28 mouse cellular contexts compared by ENCODE assay signal in the genomic region with DNA sequence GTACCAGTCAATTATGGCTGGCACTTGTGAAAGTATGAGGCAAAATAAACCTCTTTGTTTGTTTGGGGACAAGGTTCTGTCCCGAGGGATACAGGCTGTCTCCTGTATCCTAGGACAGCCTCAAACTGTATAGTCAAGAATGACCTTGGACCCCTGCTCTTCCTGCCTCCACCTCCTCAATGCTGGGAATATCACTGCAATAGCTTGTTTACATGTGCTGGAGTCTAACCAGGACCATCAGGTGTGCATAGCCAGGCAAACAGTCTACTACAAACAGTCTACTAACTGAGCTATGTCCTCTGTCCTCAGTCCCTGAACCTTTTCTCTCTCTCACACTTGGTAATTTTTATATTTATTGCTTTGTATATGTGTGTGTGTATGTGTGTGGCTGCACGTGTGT. TPM values are rescaled to one million over a fixed set of nuclear protein-coding genes. Genes with fewer than 3 reads are reported as not detected.
A peak's percentile ranks its signal among the peaks of the same experiment; 100 is the strongest.
DNase-seq lines count a peak whose midpoint lies in the region; ATAC-seq and TF ChIP-seq lines count a peak whose summit lies in the region.
"Had no signal": no experiment of that assay in that cellular context is flagged by ENCODE, and none has a peak within 500 bp of the region (broad histone marks: within the 10 kb centered on the region; RNA-seq: fewer than 3 reads in every experiment).

No protein-coding gene starts in this region.

- H3K36me3 ChIP-seq in liver, embryonic 12.5 days: no peaks in the 10 kb centered on the region
- no peaks in the 10 kb centered on the region for H3K36me3 ChIP-seq in liver, embryonic 14.5 days (replicated peaks; ENCODE audit: control insufficient read depth, insufficient read depth, low read depth)
- peaks cover 26% of the 10 kb centered on the region for H3K36me3 ChIP-seq in liver, postnatal 0 days (replicated peaks; ENCODE audit: insufficient read depth, low read length)
- no peaks in the 10 kb centered on the region for H3K36me3 ChIP-seq in forebrain, embryonic 12.5 days (replicated peaks)
- H3K36me3 ChIP-seq: embryonic facial prominence, embryonic 10.5 days; embryonic facial prominence, embryonic 13.5 days; heart, embryonic 12.5 days; heart, embryonic 15.5 days had no signal

- H3K9ac ChIP-seq in liver, embryonic 12.5 days: no peak overlapping the region
- H3K9ac ChIP-seq in liver, embryonic 14.5 days (replicated peaks): no peak overlapping the region
- no peak overlapping the region for H3K9ac ChIP-seq in liver, postnatal 0 days (replicated peaks)
- no peak overlapping the region for H3K9ac ChIP-seq in forebrain, embryonic 12.5 days
- H3K9ac ChIP-seq: embryonic facial prominence, embryonic 13.5 days; forebrain, postnatal 0 days; heart, embryonic 12.5 days; heart, embryonic 15.5 days; hindbrain, embryonic 14.5 days had no signal

- H3K27ac ChIP-seq in liver, embryonic 12.5 days: no peak overlapping the region
- H3K27ac ChIP-seq in liver, embryonic 14.5 days: no peak overlapping the region
- H3K27ac ChIP-seq in liver, postnatal 0 days (ENCODE audit: low read depth): peak overlapping the region; percentile 78
- no peak overlapping the region for H3K27ac ChIP-seq in forebrain, embryonic 12.5 days
- H3K27ac ChIP-seq: embryonic facial prominence, embryonic 10.5 days; embryonic facial prominence, embryonic 13.5 days; heart, embryonic 15.5 days; hindbrain, embryonic 14.5 days had no signal

- no peak for TF ChIP-seq EP300 in liver, embryonic 14.5 days (IDR thresholded peaks at IDR 0.05; ENCODE audit: low read depth)
- peak; percentile 77 for TF ChIP-seq EP300 in liver, postnatal 0 days (IDR thresholded peaks at IDR 0.05; ENCODE audit: low read depth)

- peaks cover 50% of the 10 kb centered on the region for H3K27me3 ChIP-seq in liver, embryonic 12.5 days (replicated peaks)
- H3K27me3 ChIP-seq in liver, embryonic 14.5 days (ENCODE audit: control insufficient read depth, insufficient read depth, low read length): no peaks in the 10 kb centered on the region
- no peaks in the 10 kb centered on the region for H3K27me3 ChIP-seq in liver, postnatal 0 days (ENCODE audit: insufficient read depth, low read length)
- no peaks in the 10 kb centered on the region for H3K27me3 ChIP-seq in forebrain, embryonic 12.5 days
- H3K27me3 ChIP-seq: embryonic facial prominence, embryonic 13.5 days; heart, embryonic 15.5 days had no signal

- H3K4me2 ChIP-seq in liver, embryonic 12.5 days: no peak overlapping the region
- H3K4me2 ChIP-seq in liver, embryonic 14.5 days (ENCODE audit: low read depth): no peak overlapping the region
- no peak overlapping the region for H3K4me2 ChIP-seq in liver, postnatal 0 days (ENCODE audit: low read depth, low read length)
- no peak overlapping the region for H3K4me2 ChIP-seq in forebrain, embryonic 12.5 days
- H3K4me2 ChIP-seq: embryonic facial prominence, embryonic 13.5 days; heart, embryonic 12.5 days; heart, embryonic 15.5 days; hindbrain, embryonic 14.5 days had no signal

- WGBS in liver, embryonic 12.5 days (ENCODE audit: insufficient replicate concordance): 67% methylated on average over 2 of the region's 2 CpGs
- WGBS in liver, embryonic 14.5 days (ENCODE audit: insufficient replicate concordance): 52% methylated on average over 2 of the region's 2 CpGs
- 57% methylated on average over 2 of the region's 2 CpGs for WGBS in liver, postnatal 0 days (ENCODE audit: insufficient replicate concordance)
- WGBS in forebrain, embryonic 12.5 days: 85% methylated on average over 2 of the region's 2 CpGs

- no peaks in the 10 kb centered on the region for H3K9me3 ChIP-seq in liver, embryonic 12.5 days (replicated peaks)
- H3K9me3 ChIP-seq in liver, embryonic 14.5 days (ENCODE audit: control insufficient read depth, low read length): no peaks in the 10 kb centered on the region
- H3K9me3 ChIP-seq in liver, postnatal 0 days (ENCODE audit: low read length): no peaks in the 10 kb centered on the region
- H3K9me3 ChIP-seq in forebrain, embryonic 12.5 days: no peaks in the 10 kb centered on the region
- H3K9me3 ChIP-seq: embryonic facial prominence, embryonic 10.5 days; embryonic facial prominence, embryonic 13.5 days; heart, embryonic 12.5 days; heart, embryonic 15.5 days had no signal

- H3K4me1 ChIP-seq in liver, embryonic 12.5 days: no peaks in the 10 kb centered on the region
- no peaks in the 10 kb centered on the region; a peak in 1 of 4 replicates for H3K4me1 ChIP-seq in liver, embryonic 14.5 days (replicated peaks; ENCODE audit: control insufficient read depth in 2 of 2, insufficient read depth in 2 of 2, low read length in 1 of 2)
- 0 out of 2 replicates have a peak, but pooled peaks cover 3% of the 10 kb centered on the region for H3K4me1 ChIP-seq in liver, postnatal 0 days (ENCODE audit: insufficient read depth)
- peaks cover 18% of the 10 kb centered on the region for H3K4me1 ChIP-seq in forebrain, embryonic 12.5 days

- no peak for TF ChIP-seq CTCF in liver, embryonic 14.5 days (IDR thresholded peaks at IDR 0.05; ENCODE audit: low read depth)
- TF ChIP-seq CTCF in liver, postnatal 0 days (IDR thresholded peaks at IDR 0.05; ENCODE audit: low read depth): no peak

- no peak overlapping the region for H3K4me3 ChIP-seq in liver, embryonic 12.5 days
- H3K4me3 ChIP-seq in liver, embryonic 14.5 days (ENCODE audit: insufficient read depth in 1 of 2, low read depth in 2 of 2, low read length in 2 of 2): no peak overlapping the region
- no peak overlapping the region for H3K4me3 ChIP-seq in liver, postnatal 0 days (ENCODE audit: low read depth, low read length)
- H3K4me3 ChIP-seq in forebrain, embryonic 12.5 days (replicated peaks): no peak overlapping the region
- H3K4me3 ChIP-seq: embryonic facial prominence, embryonic 10.5 days; embryonic facial prominence, embryonic 13.5 days; erythroblast, embryonic 14.5 days; heart, embryonic 12.5 days; heart, embryonic 15.5 days had no signal

- 0 out of 2 replicates have a peak, but pooled peaks have one; percentile 14 for ATAC-seq in liver, embryonic 12.5 days
- peak; percentile 40; the same call in 1 of the 2 replicates for ATAC-seq in liver, embryonic 14.5 days (ENCODE audit: insufficient read depth)
- ATAC-seq in liver, postnatal 0 days: peak; percentile 72
- no peak for ATAC-seq in forebrain, embryonic 12.5 days (ENCODE audit: low FRiP score)
- ATAC-seq: activated CD4-positive, CD25-positive, alpha-beta regulatory T cell, adult 4 months; CD4-positive, CD25-positive, alpha-beta regulatory T cell, adult 4 months; forebrain, embryonic 14.5 days; forebrain, postnatal 0 days had no signal

- no peak for DNase-seq in liver
- no peak for DNase-seq in liver, embryonic 14.5 days (ENCODE audit: low read depth in 3 of 3, low spot score in 3 of 3)
- DNase-seq in liver, postnatal 0 days: no peak
- no peak for DNase-seq in left cerebral cortex, adult 9 months (ENCODE audit: low spot score in 2 of 2)
- DNase-seq in frontal cortex, postnatal 10 days (ENCODE audit: low spot score in 2 of 2): no peak
- DNase-seq: adrenal gland, adult 8-10 months; adrenal gland, postnatal 25 days; cerebellum, adult 11-12 months; cerebellum, adult 8-10 months; cerebellum, postnatal 10 days; cerebellum, postnatal 36 days; embryo, embryonic 11 days; forebrain, postnatal 0 days; gastrocnemius, postnatal 25 days; heart, adult 18-20 months; heart, postnatal 10 days; heart, postnatal 36 days had no signal

RNA-seq across cellular contexts. Expression of a gene that starts 15.9 kb away (rescaled TPM):
- 2.8 and 3.3 TPM in 2 replicates for polyA plus RNA-seq in liver, embryonic 12.5 days (2016; fragmentation: Nextera tagmentation; extraction: Ambion mirVana)
- polyA plus RNA-seq in liver, embryonic 14.5 days (2012; rRNA removed): 23.5 and 25.0 TPM in 2 replicates
- 15.7 and 19.7 TPM in 2 replicates for polyA plus RNA-seq in liver, embryonic 14.5 days (2014; fragmentation: Nextera tagmentation; extraction: Ambion mirVana)
- 147 and 174 TPM in 2 replicates for polyA plus RNA-seq in liver, postnatal 0 days (2015; fragmentation: Nextera tagmentation; extraction: Ambion mirVana)
- polyA plus RNA-seq in forebrain, embryonic 12.5 days (2016; fragmentation: Nextera tagmentation; extraction: Ambion mirVana): 8.5 and 10.6 TPM in 2 replicates
- polyA plus RNA-seq: activated CD4-positive, CD25-positive, alpha-beta regulatory T cell, adult 4 months; CD4-positive, CD25-positive, alpha-beta regulatory T cell, adult 4 months had no signal

RNA-seq across cellular contexts. Expression of a gene that starts 18.3 kb away (rescaled TPM):
- 206 and 210 TPM in 2 replicates for polyA plus RNA-seq in liver, embryonic 12.5 days (2016; fragmentation: Nextera tagmentation; extraction: Ambion mirVana)
- polyA plus RNA-seq in liver, embryonic 14.5 days (2012; rRNA removed): 94.3 and 124 TPM in 2 replicates
- 137 and 138 TPM in 2 replicates for polyA plus RNA-seq in liver, embryonic 14.5 days (2014; fragmentation: Nextera tagmentation; extraction: Ambion mirVana)
- polyA plus RNA-seq in liver, postnatal 0 days (2015; fragmentation: Nextera tagmentation; extraction: Ambion mirVana): 146 and 159 TPM in 2 replicates
- 570 and 587 TPM in 2 replicates for polyA plus RNA-seq in forebrain, embryonic 12.5 days (2016; fragmentation: Nextera tagmentation; extraction: Ambion mirVana)

RNA-seq across cellular contexts. Expression of a gene that starts 26.0 kb away (rescaled TPM):
- polyA plus RNA-seq in liver, embryonic 12.5 days (2016; fragmentation: Nextera tagmentation; extraction: Ambion mirVana): 1.9 and 2.4 TPM in 2 replicates
- not detected in 2 replicates for polyA plus RNA-seq in liver, embryonic 14.5 days (2012; rRNA removed)
- polyA plus RNA-seq in liver, embryonic 14.5 days (2014; fragmentation: Nextera tagmentation; extraction: Ambion mirVana): 0.62 and 0.76 TPM in 2 replicates
- 5.8 and 6.2 TPM in 2 replicates for polyA plus RNA-seq in liver, postnatal 0 days (2015; fragmentation: Nextera tagmentation; extraction: Ambion mirVana)
- polyA plus RNA-seq in forebrain, embryonic 12.5 days (2016; fragmentation: Nextera tagmentation; extraction: Ambion mirVana): 1.7 and 2.1 TPM in 2 replicates
- polyA plus RNA-seq: erythroblast, embryonic 14.5 days had no signal

RNA-seq across cellular contexts. Expression of a gene that starts 44.4 kb away (rescaled TPM):
- 0.35 and 0.52 TPM in 2 replicates for polyA plus RNA-seq in liver, embryonic 12.5 days (2016; fragmentation: Nextera tagmentation; extraction: Ambion mirVana)
- polyA plus RNA-seq in liver, embryonic 14.5 days (2012; rRNA removed): 0.22 and 0.31 TPM in 2 replicates
- 0.25 and 0.33 TPM in 2 replicates for polyA plus RNA-seq in liver, embryonic 14.5 days (2014; fragmentation: Nextera tagmentation; extraction: Ambion mirVana)
- polyA plus RNA-seq in liver, postnatal 0 days (2015; fragmentation: Nextera tagmentation; extraction: Ambion mirVana): 0.41 and 0.56 TPM in 2 replicates
- polyA plus RNA-seq in forebrain, embryonic 12.5 days (2016; fragmentation: Nextera tagmentation; extraction: Ambion mirVana): 1.7 and 2.6 TPM in 2 replicates
- polyA plus RNA-seq: activated CD4-positive, CD25-positive, alpha-beta regulatory T cell, adult 4 months; CD4-positive, CD25-positive, alpha-beta regulatory T cell, adult 4 months; erythroblast, embryonic 14.5 days had no signal

RNA-seq across cellular contexts. Expression of a gene that starts 56.8 kb away (rescaled TPM):
- 3.9 and 4.2 TPM in 2 replicates for polyA plus RNA-seq in liver, embryonic 12.5 days (2016; fragmentation: Nextera tagmentation; extraction: Ambion mirVana)
- polyA plus RNA-seq in liver, embryonic 14.5 days (2012; rRNA removed): 3.1 and 3.5 TPM in 2 replicates
- polyA plus RNA-seq in liver, embryonic 14.5 days (2014; fragmentation: Nextera tagmentation; extraction: Ambion mirVana): 0.69 and 1.1 TPM in 2 replicates
- polyA plus RNA-seq in liver, postnatal 0 days (2015; fragmentation: Nextera tagmentation; extraction: Ambion mirVana): 0.76 and 1.1 TPM in 2 replicates
- 13.2 and 15.2 TPM in 2 replicates for polyA plus RNA-seq in forebrain, embryonic 12.5 days (2016; fragmentation: Nextera tagmentation; extraction: Ambion mirVana)
- polyA plus RNA-seq: activated CD4-positive, CD25-positive, alpha-beta regulatory T cell, adult 4 months; CD4-positive, CD25-positive, alpha-beta regulatory T cell, adult 4 months; erythroblast, embryonic 14.5 days had no signal
